Mouse (Mus musculus): ENCODE measurements at regions not wholly inside any gene's neighbourhood (a gene's known extent, or its start where the extent isn't known, plus 50 kb on each side); places are given as distances from the start of the nearest gene placed in this dataset.

- no peak for DNase-seq
These were observed 61.6 kb upstream of the 4932438H23Rik start for GRCm38 (mm10) chr16:91156506-91156905.

GRCm38 (mm10) chr16:91160679-91161078 is 64.6 kb upstream of the Olig2 start:
- DNase-seq, result no peak

- DNase-seq, result no peak
These were observed 63.6 kb upstream of the Olig2 start for GRCm38 (mm10) chr16:91161616-91162015.

GRCm38 (mm10) chr16:91162381-91162780 is 62.9 kb upstream of the Olig2 start:
- DNase-seq, result no peak

GRCm38 (mm10) chr16:91165906-91166305 is 59.4 kb upstream of the Olig2 start:
- DNase-seq, result no peak

- DNase-seq, result peak; percentile 16 to 17
These were observed 58.4 kb upstream of the Olig2 start for GRCm38 (mm10) chr16:91166866-91167265.

- no peak for DNase-seq
These were observed 56.9 kb upstream of the Olig2 start for GRCm38 (mm10) chr16:91168398-91168797.

GRCm38 (mm10) chr16:91169829-91170228 is 55.4 kb upstream of the Olig2 start:
- DNase-seq, result no peak

GRCm38 (mm10) chr16:91171911-91172440 is 53.3 kb upstream of the Olig2 start:
- DNase-seq, result no peak

- DNase-seq, result no peak
These were observed 52.7 kb upstream of the Olig2 start for GRCm38 (mm10) chr16:91172510-91172909.

GRCm38 (mm10) chr16:91173241-91173640 is 52.0 kb upstream of the Olig2 start:
- no peak for DNase-seq

- no peak for DNase-seq
These were observed 51.4 kb upstream of the Olig2 start for GRCm38 (mm10) chr16:91173870-91174278.

- DNase-seq, result no peak
These were observed 50.9 kb upstream of the Olig2 start for GRCm38 (mm10) chr16:91174401-91174800.
